Mouse (Mus musculus) neural tube, embryonic 14.5 days (tissue): ENCODE measurements around the gene Rgl1. TPM values are rescaled to one million over a fixed set of nuclear protein-coding genes. Genes with fewer than 3 reads are reported as not detected.

ENCODE experiments used
- ATAC-seq: fragments of 200-750 bp; cut with Nextera tagmentation; 2 replicates; pipeline ENCODE4 v1.8.0; 2017; ENCODE audit warnings: low read depth, mild to moderate bottlenecking, moderate TSS enrichment, moderate library complexity
- H3K27ac ChIP-seq: fragments of 300-500 bp; sonication (generic); 2 replicates; pipeline ENCODE4 v1.5.1; 2014; ENCODE audit warnings: low read depth, mild to moderate bottlenecking, control low read depth, low read length, moderate library complexity, mixed read lengths
- H3K27me3 ChIP-seq: fragments of 300-500 bp; sonication (generic); 2 replicates; pipeline ENCODE4 v1.6.1; 2014; ENCODE audit warnings: low read length; ENCODE audit not compliant: control insufficient read depth, insufficient read depth
- H3K36me3 ChIP-seq: fragments of 300-500 bp; sonication (generic); 2 replicates; pipeline ENCODE4 v1.6.1; 2014; ENCODE audit warnings: low read length, mixed read lengths; ENCODE audit not compliant: control insufficient read depth, insufficient read depth
- H3K4me1 ChIP-seq: fragments of 300-500 bp; sonication (generic); 2 replicates; pipeline ENCODE4 v1.6.1; 2014; ENCODE audit warnings: low read length; ENCODE audit not compliant: control insufficient read depth, insufficient read depth
- H3K4me2 ChIP-seq: fragments of 300-500 bp; sonication (generic); 2 replicates; pipeline ENCODE4 v1.6.1; 2014; ENCODE audit warnings: mild to moderate bottlenecking, low read depth, low read length, control low read depth
- H3K4me3 ChIP-seq: fragments of 300-500 bp; sonication (generic); 2 replicates; pipeline ENCODE4 v1.5.1; 2014; ENCODE audit warnings: low read depth, low read length, control low read depth, mixed read lengths
- H3K9ac ChIP-seq: fragments of 300-500 bp; sonication (generic); replicated peaks from 2 replicates; pipeline ENCODE4 v1.6.1; 2014; ENCODE audit warnings: low read depth, mild to moderate bottlenecking, control low read depth, low read length, mixed read lengths
- H3K9me3 ChIP-seq: fragments of 300-500 bp; sonication (generic); 2 replicates; pipeline ENCODE4 v1.6.1; 2016; ENCODE audit warnings: low read length; ENCODE audit not compliant: control insufficient read depth
- WGBS: fragments of 180-500 bp; shearing (Covaris S2); extraction: QIAGEN DNeasy Blood & Tissue Kit; methylation state at CpG from one replicate; pipeline ENCODE4 v1.1.7; 2014; 5-methylcytosine and 5-hydroxymethylcytosine counted together
- polyA plus RNA-seq: library from polyadenylated mRNA; unstranded; fragments of >200 nt; fragmentation: Nextera tagmentation; extraction: Ambion mirVana; gene quantifications from 2 replicates; pipeline ENCODE4 v1.2.1, GENCODE M21; 2014

The Rgl1 gene
- polyA plus RNA-seq, 1 experiment from 2014 or later, result 14.9 TPM

DNA sequence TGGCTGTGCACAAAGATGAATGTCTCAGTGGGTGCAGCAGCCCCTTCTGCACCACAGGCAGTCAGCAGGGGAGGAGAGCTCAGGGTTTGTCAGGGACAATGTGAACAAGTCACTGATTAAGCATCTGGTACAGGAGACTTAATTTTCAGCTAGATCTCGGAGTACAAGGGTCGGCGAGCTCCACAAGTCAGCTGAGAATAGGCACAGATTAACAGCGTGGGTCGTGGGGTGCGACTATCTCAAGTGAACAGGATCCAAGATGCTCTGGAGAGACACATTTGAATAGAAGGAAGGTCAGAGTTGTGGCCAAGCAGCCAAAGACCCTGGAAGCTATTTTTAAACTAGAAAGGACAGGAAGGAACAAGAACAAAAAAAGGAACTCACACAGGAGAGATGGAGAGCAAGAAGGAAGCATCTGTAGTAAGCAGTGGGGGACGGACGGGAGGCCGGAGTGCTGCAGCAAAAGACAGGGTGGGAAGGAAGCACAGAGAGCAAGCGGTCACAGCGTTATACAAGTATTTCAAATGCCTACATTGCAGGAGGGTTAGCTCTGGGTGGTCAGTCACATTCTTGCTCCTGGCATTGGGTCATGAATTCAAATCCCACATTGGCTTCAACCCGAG, 153.5 kb downstream of the Rgl1 start:
- 80% methylated on average over 12 of the region's 12 CpGs for WGBS
- Histone ChIP-seq H3K4me2 (no peak overlapping the region), H3K4me3 (no peak overlapping the region), H3K27ac (no peak overlapping the region), H3K9me3 (no peaks in the 10 kb centered on the region), H3K4me1 (peaks cover 2% of the 10 kb centered on the region; the same call in 1 of the 2 replicates), H3K36me3 (no peaks in the 10 kb centered on the region), H3K9ac (no peak overlapping the region), H3K27me3 (no peaks in the 10 kb centered on the region)
- no peak for ATAC-seq

- WGBS, result 56% methylated on average over 10 of the region's 10 CpGs
- no peak overlapping the region for H3K4me2 ChIP-seq
- no peak overlapping the region for H3K4me3 ChIP-seq
- no peaks in the 10 kb centered on the region for H3K9me3 ChIP-seq
- no peak overlapping the region for H3K27ac ChIP-seq
- H3K36me3 ChIP-seq, result no peaks in the 10 kb centered on the region
- no peak for ATAC-seq
- H3K9ac ChIP-seq, result no peak overlapping the region
- no peaks in the 10 kb centered on the region for H3K27me3 ChIP-seq
- H3K4me1 ChIP-seq, result no peaks in the 10 kb centered on the region
These were observed 156.6 kb downstream of the Rgl1 start for GRCm38 (mm10) chr1:152609547-152609946.

GRCm38 (mm10) chr1:152609006-152609405, 157.1 kb downstream of the Rgl1 start:
- H3K9me3 ChIP-seq, result no peaks in the 10 kb centered on the region
- WGBS, result 86% methylated on average over 7 of the region's 7 CpGs
- H3K27ac ChIP-seq, result no peak overlapping the region
- ATAC-seq, result no peak
- H3K27me3 ChIP-seq, result no peaks in the 10 kb centered on the region
- H3K9ac ChIP-seq, result no peak overlapping the region
- no peak overlapping the region for H3K4me2 ChIP-seq
- H3K4me1 ChIP-seq, result no peaks in the 10 kb centered on the region
- no peaks in the 10 kb centered on the region for H3K36me3 ChIP-seq
- no peak overlapping the region for H3K4me3 ChIP-seq

DNA sequence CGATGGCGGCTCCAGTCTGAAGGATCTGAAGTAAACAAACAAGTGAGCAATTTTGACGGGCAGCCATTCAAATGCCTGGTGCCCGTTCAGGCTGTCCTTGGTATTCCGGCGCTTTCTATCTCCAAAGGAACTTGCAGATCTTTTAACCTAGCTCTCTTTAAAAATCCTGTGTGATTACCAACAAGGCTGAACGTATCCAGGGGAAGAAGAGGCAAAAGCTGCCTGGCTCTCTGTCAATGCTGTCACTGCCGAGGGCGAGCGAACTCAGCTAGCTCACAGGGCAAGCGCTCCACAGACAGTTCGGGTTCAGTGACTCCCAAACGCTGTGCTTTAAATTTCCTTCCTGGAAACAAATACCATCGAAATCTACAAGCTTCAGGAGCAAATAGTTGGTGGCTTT, 158.4 kb downstream of the Rgl1 start:
- no peaks in the 10 kb centered on the region for H3K36me3 ChIP-seq
- H3K9ac ChIP-seq, result no peak overlapping the region
- H3K4me3 ChIP-seq, result no peak overlapping the region
- H3K27me3 ChIP-seq, result no peaks in the 10 kb centered on the region
- ATAC-seq, result no peak
- no peak overlapping the region for H3K27ac ChIP-seq
- no peak overlapping the region for H3K4me2 ChIP-seq
- 75% methylated on average over 14 of the region's 14 CpGs for WGBS
- H3K9me3 ChIP-seq, result no peaks in the 10 kb centered on the region
- no peaks in the 10 kb centered on the region for H3K4me1 ChIP-seq

DNA sequence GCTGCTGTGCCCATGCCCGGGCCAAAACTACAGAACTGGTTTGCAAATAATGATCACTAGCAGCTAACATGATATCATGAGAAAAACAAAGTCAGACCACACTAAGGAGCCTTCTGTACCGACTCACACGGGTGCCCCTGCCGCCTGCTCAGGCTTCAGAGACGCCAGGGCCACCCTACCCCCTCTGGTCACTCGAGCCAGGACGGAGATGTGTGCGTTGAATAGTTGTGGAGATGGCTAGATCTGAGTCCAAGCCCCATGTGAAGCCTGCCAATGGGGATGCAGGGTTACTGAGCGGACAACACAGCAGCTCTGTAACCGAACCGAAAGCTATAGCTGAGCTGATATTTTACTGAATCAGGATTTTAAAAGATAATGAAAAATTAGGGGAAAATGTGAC, 159.4 kb downstream of the Rgl1 start:
- Histone ChIP-seq H3K9me3 (no peaks in the 10 kb centered on the region), H3K27me3 (no peaks in the 10 kb centered on the region), H3K27ac (no peak overlapping the region), H3K4me1 (no peaks in the 10 kb centered on the region), H3K4me2 (no peak overlapping the region), H3K4me3 (no peak overlapping the region), H3K9ac (no peak overlapping the region), H3K36me3 (no peaks in the 10 kb centered on the region)
- no peak for ATAC-seq
- 91% methylated on average over 11 of the region's 11 CpGs for WGBS

DNA sequence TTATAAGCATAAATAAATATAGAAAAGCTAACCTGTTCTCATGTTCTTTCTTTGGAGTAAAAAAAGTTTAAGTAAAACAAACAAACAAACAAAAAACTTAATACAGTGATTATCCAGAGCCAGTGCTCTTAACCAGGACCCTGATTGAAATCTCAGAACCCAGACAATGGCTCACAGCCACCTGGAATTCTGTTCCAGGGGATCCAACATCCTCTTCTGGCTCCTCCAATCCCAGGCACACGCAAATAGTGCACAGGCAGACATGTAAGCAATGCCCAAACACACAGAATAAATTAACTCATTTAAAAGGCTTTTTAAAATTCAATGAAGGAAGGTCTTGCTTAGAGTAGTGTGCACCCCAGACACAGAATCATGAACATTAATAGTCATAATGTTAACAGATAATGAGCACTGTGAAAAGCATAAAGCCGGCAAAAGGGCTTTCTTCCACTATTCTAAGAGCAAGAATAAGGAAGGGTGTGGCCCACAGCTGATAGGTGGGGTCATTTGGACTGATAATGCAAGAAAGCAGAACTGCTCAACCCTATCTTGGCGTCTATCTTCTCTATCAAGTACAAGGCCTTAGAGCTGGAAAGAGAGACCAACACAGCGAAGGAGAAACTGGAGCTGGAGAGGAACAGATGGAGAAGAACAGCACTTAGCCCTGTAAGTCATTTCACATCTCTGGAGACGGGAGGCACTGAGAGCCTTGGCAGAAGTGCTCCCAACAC, 160.1 kb downstream of the Rgl1 start:
- no peak for ATAC-seq

GRCm38 (mm10) chr1:152604147-152604546, 162.0 kb downstream of the Rgl1 start:
- H3K4me2 ChIP-seq, result no peak overlapping the region
- no peaks in the 10 kb centered on the region for H3K36me3 ChIP-seq

More for the DNA sequence above, 160.1 kb downstream of the Rgl1 start:
- Histone ChIP-seq H3K27ac (no peak overlapping the region), H3K4me3 (no peak overlapping the region), H3K4me1 (no peaks in the 10 kb centered on the region), H3K9me3 (no peaks in the 10 kb centered on the region), H3K4me2 (no peak overlapping the region), H3K9ac (no peak overlapping the region), H3K27me3 (no peaks in the 10 kb centered on the region), H3K36me3 (no peaks in the 10 kb centered on the region)
- WGBS, result 85% methylated on average over 5 of the region's 5 CpGs

DNA sequence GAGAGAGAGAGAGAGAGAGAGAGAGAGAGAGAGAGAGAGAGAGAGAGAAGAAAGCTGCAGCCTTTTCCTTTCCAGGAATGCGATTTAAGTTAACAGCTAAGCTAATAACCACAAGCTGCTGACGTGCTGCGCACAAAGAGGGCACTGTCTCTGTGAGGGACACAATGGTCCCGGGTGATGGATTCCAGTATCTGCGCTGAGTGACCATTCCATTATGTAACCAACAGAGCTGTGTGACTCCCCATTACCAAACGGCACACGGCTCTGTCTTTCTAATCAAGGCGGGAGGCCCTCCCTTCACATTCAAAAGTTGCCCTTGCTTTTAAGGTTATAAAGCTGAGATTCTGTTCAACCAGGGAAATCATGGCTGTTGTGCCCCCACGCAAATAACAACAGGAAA, 162.5 kb downstream of the Rgl1 start:
- WGBS, result 29% methylated on average over 9 of the region's 9 CpGs
- H3K27me3 ChIP-seq, result no peaks in the 10 kb centered on the region
- H3K36me3 ChIP-seq, result no peaks in the 10 kb centered on the region
- H3K9me3 ChIP-seq, result no peaks in the 10 kb centered on the region
- no peak overlapping the region for H3K27ac ChIP-seq
- no peak overlapping the region for H3K9ac ChIP-seq
- no peak overlapping the region for H3K4me2 ChIP-seq
- ATAC-seq, result no peak
- no peaks in the 10 kb centered on the region for H3K4me1 ChIP-seq
- H3K4me3 ChIP-seq, result no peak overlapping the region

More at GRCm38 (mm10) chr1:152604147-152604546, 162.0 kb downstream of the Rgl1 start:
- WGBS, result 75% methylated on average over 6 of the region's 6 CpGs
- Histone ChIP-seq H3K4me1 (no peaks in the 10 kb centered on the region), H3K27me3 (no peaks in the 10 kb centered on the region), H3K27ac (no peak overlapping the region), H3K4me3 (no peak overlapping the region), H3K9ac (no peak overlapping the region), H3K9me3 (no peaks in the 10 kb centered on the region)
- no peak for ATAC-seq

- H3K9ac ChIP-seq, result no peak overlapping the region
- no peaks in the 10 kb centered on the region for H3K4me1 ChIP-seq
- no peak for ATAC-seq
- H3K27me3 ChIP-seq, result no peaks in the 10 kb centered on the region
- no peak overlapping the region for H3K4me2 ChIP-seq
- WGBS, result 90% methylated on average over 2 of the region's 2 CpGs
- H3K4me3 ChIP-seq, result no peak overlapping the region
- H3K27ac ChIP-seq, result no peak overlapping the region
- H3K9me3 ChIP-seq, result no peaks in the 10 kb centered on the region
- H3K36me3 ChIP-seq, result no peaks in the 10 kb centered on the region
These were observed 165.7 kb downstream of the Rgl1 start for GRCm38 (mm10) chr1:152600494-152600893.
